Mouse (Mus musculus) bone marrow macrophage, adult 2 months (primary cell): ENCODE data around the gene Lmnb2.

Experiments used
- CTCF ChIP-seq: IDR thresholded peaks from 2 replicates; pipeline ENCODE4 v1.5.1; 2012; ENCODE audit warnings: low read depth, mild to moderate bottlenecking, low read length, moderate library complexity
- POLR2A ChIP-seq: IDR thresholded peaks from 2 replicates; pipeline ENCODE4 v1.6.1; 2012; ENCODE audit warnings: mild to moderate bottlenecking, low read depth, low read length, borderline replicate concordance

GRCm38 (mm10) chr10:80955536-80955935, 37.5 kb upstream of the Lmnb2 start:
- TF ChIP-seq POLR2A (no peak), CTCF (peak; percentile 45)
